Mouse (Mus musculus) adrenal gland, postnatal 4 days (tissue): ENCODE data around the gene Inpp5k. TPM values are rescaled to one million over a fixed set of nuclear protein-coding genes. Genes with fewer than 3 reads are reported as not detected.

Source experiments
- DNase-seq, 2 experiments: peaks; one replicate each; pipeline ENCODE4 v3.0.0; 2021 to 2022; ENCODE audit warnings: low spot score in 2 of 2, mixed read lengths in 2 of 2
- total RNA-seq, 2 experiments: library from RNA; stranded (reverse); gene quantifications; 2 replicates each; pipeline ENCODE4 v1.2.3; 2021

Gene Inpp5k
- total RNA-seq, 2 experiments from 2014 or later, result 59.8 to 64.4 TPM

DNA sequence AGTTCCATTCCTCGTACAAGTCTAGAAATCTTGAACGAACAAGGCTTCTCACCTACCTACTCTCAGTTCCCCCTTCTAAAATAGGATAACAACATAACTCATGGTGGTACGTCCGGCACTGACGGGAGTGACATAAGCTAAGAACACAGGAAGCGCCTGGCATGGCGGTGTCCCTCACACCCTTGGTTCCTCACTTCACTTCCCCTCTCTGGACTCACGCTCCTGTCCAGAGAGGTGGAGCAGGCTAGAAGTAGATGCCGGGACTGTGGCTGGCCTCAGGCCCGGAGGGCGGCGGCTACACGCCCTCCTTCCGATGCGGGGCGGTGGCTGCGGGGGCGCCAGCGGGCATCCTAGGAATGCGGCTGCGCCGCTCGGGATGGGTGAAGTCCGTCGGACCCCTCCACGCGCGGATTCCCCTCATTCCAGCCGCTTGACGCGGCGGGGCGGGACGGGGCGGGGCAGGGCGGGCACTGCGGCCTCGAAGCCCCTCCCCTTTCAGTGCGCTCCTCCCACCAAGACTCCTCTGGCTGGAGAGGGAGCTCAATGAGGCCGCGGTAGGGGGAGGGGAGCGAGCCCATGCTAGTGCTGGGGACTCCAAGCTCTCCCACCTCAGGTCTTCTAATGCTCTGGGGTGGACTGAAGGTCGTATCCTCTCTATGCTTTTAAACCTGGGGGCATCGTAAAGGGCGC is 23.1 kb downstream of the Inpp5k start:
- peak; percentile 56 to 67 for DNase-seq

DNA sequence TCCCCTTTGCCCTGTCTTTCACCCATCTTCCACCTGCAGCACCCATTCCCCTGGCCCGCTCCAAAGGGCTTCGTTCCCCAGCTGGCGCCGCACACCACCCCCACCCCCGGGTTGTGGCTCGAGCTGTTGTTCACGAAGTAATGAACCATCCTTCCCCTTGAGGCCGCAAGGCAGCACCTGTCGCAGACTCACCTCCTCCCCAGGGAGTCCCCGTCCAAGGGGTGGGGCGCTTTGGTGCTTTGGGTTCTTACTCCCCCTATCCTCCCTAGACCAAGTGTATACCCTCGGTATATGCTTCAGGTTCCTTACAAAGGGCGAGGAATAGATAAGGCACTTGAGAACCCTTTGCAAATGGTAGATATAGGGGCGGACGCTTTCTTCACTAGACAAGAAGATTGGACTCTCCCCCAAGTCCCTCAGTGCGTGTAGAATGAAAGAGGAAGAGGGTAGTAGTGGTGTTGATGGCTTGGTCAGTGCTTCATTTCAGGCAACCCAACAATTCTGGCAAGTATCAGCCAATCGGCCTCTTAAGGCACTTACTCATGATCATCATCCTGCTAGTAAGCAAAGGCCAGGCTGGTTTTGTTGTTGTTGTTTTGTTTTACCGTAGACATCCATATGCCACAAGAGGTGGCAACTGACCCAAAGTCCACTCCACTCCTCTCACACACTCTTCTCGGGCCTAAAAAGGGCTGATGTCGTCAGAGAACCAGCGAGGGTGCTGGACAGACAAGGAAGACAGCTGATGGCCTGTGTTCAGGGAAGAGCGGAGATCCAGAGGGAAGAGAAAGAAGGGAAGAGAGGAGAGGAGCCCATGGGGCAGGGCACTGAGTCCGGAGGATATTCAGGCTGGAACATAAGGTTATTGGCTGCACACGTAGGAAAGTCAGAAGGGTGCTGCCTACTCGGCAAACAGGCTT is 23.9 kb downstream of the Inpp5k start:
- no peak for DNase-seq

DNA sequence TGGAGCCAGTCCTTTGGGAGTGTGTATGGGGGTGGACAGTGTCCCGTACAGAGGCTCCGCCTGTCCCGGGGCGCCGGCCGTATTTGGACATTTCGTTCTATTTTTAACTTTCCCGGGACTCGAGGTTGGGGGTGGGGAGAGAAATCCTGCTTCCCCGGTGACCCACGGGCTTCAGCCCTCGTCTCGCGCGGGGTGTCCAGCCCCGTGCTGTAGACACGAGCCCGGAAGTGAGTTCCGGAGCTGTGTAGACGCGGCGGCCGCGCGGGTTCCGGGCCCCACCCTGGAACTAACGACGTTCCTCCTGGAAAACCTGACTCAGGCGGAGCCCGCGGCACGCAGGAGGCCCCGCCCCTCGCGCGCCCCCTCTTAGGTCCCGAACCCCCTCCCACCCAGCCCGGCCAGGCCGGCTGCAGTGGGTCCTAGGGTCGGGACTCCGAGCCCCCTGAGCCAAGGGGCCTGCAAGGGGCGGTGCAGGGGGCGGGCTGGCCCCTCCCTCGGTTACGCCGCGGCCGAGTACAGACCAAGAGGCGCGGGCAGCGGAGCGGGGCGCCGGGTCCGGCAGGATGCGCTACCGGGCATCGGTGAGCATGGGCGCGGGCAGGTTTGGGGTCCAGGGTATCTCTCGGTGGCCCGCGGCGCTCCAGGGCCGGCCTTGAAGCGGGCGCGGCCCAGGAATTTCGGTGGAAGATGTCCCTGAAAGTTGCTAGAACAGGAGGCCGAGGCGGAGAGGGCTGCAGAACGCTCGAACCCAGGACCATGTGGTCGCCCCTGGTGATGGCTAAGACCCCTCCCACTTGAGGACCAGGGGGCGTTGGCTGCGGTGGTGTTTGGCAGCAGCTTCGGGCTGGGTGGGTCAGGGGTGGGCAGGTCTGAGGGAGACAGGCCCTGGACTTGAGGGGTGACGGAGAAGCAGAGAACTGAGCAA is 25.1 kb downstream of the Inpp5k start:
- peak; percentile 42 to 59 for DNase-seq

DNA sequence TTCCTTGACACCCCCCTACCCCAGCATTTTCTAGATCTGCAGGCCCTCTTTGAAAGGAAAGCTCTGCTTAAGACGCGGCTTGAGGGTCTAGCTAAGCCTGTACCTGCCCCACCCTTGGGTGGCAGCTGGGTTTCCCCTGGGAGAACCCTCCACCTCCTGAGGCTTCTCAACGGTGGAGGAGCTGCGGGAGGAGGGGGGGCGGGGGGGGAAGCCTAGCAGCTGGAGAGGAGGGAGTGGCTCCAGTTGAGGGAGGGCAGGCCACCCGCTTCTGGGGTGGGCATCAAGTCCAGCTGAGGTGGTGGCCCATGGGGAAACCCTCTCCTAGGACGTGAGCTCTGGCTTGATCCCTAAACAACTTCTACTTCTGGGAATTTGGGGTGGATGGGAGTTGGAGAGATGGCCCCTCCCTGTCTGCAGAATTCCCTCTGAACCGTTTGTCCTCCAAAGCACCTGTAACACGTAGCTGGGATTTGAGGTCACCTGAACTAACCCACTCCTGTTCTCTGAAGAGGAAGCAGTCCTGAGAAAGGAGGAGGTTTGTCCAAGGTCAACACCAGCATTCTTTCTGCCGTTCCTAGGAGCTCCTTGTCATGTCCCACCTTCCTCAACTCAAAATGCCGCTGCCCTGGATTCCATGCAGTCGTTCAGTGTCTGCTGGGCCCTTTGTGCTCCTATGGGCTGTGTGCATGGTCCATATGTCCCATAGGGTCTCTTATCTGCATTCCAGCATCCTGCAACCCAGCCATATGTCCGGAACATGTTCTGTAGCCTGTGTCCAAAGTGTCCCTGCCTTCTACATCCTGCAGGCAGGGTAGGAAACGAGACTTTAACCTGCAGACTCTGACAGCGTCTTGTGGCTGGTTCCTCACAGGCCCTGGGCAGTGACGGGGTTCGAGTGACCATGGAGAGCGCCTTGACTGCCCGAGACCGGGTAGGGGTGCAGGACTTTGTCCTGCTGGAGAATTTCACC is 26.1 kb downstream of the Inpp5k start:
- no peak for DNase-seq

DNA sequence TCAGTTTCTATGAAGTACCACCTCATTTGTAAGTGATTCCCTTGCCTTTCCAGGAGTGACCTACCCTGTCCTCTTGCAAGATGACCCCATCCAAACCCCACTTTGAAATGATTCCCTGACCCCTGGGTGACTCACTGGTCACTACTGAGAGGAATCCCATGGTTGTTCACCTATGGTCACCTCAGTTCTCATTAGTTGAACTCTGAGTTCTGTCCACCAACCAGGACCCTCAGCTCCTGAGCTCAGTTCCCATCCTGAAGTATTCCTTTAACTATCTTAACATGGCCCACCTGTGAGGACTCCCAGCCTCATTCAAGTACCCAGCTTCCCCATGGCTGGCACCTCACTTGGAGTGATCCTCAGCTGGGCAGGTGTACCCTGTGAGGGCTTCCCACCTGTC is 27.1 kb downstream of the Inpp5k start:
- no peak for DNase-seq

DNA sequence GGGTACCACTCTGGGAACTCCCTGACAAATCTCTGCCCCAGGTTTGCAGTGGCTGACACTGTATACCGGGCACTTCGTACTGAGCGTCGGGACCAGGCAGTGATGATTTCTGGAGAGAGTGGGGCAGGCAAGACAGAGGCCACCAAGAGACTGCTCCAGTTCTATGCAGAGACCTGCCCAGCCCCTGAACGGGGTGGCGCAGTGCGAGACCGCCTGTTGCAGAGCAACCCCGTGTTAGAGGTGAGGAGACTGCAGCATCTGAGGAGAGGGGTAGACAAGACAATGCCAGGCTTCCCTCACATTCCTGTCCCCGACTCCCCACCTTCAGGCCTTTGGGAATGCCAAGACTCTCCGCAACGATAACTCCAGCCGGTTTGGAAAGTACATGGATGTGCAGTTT is 27.5 kb downstream of the Inpp5k start:
- no peak for DNase-seq

DNA sequence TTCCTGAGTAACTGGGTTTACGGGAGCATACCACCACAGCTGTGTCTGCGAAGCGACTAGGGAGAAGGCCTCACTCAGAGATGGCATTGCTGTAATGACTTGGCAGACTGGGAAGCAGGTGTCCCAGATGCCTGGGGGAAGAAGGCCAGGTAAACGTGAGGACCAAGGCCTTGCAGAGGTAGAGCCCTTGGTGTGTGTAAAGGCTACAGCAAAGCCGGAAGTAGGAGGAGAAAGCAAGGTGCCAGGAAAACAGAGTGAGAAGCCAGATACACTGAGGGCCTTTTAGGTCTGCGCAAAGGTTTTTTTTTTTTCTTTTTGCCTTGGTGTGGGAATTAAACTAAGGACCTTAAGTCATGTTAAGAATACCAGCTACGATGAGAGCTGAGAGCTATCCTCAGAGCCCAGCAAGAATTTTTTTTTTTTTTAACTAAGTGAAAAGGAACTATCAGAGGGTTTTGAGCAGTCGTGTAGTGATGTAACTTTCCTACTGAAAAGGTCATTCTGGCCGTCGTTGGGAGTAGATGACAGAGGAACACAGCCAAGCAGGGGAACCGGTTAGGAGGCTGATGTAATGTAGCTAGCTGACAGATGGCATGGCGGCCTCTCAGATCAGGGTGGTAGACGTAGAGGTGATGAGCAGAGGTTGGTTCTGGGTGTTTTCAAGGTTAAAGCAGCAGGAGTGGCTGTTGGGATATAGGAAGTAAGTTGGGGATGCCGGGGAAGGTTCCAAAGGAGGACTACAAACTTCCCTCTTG is 28.4 kb downstream of the Inpp5k start:
- no peak for DNase-seq

DNA sequence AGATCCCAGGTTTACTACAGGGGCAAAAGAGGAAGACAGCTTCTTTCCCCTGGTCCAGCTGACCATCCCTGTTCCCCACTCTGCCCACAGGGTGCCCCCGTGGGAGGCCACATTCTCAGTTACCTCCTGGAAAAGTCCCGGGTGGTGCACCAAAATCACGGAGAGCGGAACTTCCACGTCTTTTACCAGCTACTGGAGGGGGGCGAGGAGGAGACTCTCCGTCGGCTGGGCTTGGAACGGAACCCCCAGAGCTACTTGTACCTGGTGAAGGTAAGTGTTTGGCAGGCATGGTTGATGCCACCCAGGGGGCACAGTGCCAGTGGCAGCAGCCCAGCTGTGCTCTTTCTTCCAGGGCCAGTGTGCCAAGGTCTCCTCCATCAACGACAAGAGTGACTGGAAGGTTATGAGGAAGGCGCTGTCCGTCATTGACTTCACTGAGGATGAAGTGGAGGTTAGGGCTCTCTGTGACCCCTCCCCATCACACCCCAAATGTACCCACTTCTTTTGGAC is 29.3 kb downstream of the Inpp5k start:
- no peak for DNase-seq

DNA sequence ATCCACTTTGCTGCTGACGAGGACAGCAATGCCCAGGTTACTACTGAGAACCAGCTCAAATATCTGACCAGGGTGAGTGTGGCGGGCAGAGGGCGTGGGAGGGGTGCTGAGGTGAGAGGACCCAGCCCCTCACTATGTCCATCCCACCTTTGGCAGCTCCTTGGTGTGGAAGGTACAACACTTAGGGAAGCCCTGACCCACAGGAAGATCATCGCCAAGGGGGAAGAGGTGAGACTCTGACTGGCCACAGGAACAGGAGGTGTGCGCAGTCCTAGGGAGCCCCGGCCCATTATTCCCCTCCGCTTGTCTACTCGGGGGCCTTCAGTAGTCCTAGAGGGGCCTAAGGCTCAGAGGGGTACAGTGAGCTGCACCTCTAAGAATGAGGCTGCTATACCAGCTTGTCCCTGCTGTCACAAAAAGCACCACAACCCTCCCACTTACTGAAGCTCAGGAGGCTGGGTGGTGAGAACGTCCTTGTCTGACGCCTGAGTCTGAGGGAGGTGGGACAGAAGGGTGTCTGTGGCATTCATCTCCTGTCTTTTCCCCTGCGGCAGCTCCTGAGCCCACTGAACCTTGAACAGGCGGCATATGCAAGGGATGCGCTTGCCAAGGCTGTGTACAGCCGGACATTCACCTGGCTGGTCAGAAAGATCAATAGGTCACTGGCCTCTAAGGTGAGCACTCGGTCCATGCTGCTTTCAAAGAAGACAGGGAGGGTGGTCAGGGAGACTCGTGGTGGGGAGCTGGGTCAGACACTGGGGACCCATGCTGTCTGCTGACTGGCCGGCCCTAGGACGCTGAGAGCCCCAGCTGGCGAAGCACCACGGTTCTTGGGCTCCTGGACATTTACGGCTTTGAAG is 30.4 kb downstream of the Inpp5k start:
- no peak for DNase-seq

DNA sequence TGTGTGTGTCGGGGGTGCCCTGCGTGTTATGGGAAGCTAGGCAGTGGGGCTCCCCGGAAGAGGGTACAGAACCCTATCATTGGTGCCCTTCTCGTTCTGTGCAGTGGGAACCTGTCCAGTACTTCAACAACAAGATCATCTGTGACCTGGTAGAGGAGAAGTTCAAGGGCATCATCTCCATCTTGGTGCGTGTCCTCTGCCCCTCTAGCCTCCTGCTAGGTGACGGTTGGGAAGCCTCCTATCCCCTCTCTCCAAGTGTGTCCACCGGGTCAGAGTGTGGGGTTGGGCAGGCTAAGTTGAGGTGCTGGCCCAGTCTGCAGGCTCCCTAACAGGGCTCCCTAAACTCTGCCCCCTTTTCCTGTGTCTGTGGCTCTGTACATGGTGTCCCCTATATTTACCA is 31.3 kb downstream of the Inpp5k start:
- no peak for DNase-seq

DNA sequence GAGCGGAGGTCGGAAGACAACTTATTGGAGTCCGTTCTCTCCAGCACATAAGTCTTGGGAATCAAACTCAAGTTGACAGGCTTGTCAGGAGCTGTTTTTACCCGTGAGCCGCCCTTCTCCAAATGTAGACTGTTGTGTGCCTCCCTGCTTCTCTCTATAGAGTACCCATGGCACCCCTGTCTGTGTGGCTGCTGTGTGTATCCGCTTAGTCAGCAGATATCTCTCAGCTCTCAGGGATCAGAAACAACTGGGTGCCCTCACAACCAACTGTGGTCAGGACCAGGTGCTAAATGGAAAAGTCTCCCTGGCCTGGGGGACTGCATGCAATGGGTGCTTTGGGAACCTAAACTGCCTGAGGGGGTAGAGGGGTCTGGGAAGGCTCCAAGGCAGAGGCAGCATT is 35.5 kb downstream of the Inpp5k start:
- DNase-seq, result no peak

DNA sequence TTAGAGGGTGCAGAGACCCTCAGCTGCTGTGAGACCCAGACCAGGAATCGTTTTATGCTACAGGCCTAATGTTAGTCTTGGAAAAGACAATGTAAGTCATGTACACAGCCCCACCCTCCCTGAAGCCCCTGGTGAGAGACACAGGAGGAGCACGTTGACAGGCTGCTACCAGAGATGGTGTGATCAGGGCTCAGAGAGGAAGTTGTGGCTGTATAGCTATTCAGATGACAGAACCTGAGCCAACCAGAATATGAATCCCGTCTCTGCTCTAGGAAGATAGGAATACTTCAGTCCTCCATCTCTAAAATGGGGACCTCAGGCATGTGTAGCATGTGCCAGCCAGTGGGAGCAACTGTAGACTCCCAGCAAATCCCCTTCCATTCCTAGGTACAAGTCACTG is 37.8 kb downstream of the Inpp5k start:
- DNase-seq, result no peak

DNA sequence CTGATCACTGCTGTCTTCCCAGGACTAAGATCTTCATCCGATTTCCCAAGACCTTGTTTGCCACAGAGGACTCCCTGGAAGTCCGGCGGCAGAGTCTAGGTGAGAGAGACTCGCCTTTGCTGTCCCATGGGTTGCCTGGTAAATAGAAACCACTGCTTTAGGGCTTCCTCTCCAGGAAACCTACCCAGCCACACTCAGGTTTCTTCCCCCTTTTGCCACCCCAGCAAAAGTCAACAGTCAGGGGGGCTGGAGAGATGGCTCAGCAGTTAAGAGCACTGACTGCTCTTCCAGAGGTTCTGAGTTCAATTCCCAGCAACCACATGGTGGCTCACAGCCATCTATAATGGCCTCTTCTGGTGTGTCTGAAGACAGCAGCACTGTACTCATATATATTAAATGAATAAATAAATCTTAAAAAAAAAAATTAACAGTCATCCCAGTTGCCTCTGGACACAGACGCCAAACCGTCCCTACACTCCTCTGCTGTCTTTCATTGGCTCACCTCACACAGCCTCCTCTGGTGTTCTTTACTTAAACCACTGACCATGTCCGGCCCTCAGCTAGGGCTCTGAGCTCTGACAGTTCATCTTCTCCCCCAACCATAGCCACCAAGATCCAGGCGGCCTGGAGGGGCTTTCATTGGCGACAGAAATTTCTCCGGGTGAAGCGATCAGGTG is 38.5 kb downstream of the Inpp5k start:
- no peak for DNase-seq

DNA sequence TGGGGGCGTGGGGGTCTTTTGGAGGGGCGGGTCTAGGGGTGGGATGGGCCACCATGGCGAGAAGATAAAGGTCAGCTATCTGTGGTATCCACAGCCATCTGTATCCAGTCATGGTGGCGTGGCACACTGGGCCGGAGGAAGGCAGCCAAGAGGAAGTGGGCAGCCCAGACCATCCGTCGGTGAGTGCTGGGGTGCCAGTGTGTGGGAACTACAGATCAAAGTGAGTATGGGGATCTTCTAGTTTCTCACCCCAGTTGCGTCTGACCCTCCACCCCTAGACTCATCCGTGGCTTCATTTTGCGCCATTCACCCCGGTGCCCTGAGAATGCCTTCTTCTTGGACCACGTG is 39.0 kb downstream of the Inpp5k start:
- DNase-seq, result no peak

DNA sequence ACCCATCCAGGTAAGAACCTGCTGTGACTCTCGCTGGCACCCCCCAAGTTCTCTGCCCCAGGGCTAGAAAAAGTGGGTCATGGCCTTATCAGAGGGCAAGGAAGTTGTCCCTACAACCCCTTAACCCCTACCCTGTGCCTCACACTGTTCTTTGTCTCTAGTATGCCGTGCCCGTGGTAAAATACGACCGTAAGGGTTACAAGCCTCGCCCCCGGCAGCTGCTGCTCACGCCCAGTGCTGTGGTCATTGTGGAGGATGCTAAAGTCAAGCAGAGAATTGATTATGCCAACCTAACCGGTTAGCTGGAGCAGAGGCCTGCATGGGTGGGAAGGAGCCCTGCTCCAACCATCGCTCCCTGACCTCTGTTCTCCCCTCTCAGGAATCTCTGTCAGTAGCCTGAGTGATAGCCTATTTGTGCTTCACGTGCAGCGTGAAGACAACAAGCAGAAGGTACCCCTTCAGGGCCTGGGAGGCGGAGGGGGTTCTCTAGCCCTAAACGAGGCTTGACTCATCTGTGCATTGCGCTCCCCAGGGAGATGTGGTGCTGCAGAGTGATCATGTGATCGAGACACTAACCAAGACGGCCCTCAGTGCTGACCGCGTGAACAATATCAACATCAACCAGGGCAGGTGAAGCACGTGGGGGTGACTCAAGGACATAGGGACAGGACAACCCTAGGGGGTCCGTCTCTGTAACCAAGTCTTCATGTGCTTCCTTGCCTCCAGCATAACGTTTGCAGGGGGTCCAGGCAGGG is 40.8 kb downstream of the Inpp5k start:
- no peak for DNase-seq

DNA sequence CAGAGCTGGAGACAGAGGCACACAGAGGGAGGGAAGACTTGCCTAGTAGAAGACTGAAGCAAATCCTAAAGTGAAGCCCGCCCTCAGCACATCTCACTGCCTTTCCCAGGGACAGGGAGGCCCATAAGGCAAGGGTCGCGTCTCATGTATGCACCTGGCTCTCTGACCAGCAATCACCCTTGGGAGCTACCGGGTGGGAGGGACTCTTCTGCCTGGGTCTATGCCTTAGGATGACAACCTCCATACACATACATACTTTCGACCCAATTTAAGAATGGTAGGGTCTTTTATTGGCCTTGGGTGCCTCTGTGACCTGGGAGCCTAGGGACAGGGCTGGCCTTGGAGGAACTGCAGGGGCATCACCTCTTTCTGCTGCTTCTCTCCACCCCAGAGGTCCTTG is 42.6 kb downstream of the Inpp5k start:
- DNase-seq, result no peak

DNA sequence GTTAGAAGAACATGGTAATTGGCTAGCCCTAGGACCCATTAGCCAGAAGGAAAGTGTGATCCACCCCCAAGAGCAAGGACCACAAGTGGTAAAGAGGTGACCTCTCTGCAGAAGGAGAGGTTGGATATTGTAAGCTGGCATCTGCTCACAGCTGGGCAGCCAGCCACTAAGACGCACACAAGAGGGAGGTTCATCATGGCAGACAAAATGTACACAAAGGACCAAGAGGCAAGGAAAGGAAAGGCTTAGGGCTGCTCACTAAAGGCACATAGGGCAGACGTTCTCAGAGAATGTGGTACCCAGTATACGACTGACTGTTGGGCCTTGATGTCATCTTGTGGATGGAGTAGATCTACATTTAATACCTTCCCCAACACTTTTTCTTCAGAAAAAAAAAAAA is 44.1 kb downstream of the Inpp5k start:
- DNase-seq, result no peak
